Mouse (Mus musculus) spleen, adult 2 months (tissue): ENCODE results near the gene Tsc22d3.

ENCODE experiments used
- CTCF ChIP-seq: fragments of 200-500 bp; IDR thresholded peaks from 2 replicates; pipeline ENCODE4 v1.5.1; 2011; ENCODE audit warnings: mild to moderate bottlenecking, inconsistent platforms; ENCODE audit not compliant: insufficient read depth, insufficient read length, insufficient replicate concordance; ENCODE audit errors: extremely low read depth
- POLR2A ChIP-seq: fragments of 200-500 bp; IDR thresholded peaks from 2 replicates; pipeline ENCODE4 v1.6.1; 2011; ENCODE audit warnings: low read depth, low read length, inconsistent platforms

GRCm38 (mm10) chrX:140565212-140565611 lies 35.2 kb downstream of the Tsc22d3 start:
- no peak for TF ChIP-seq POLR2A
- no peak for TF ChIP-seq CTCF
